Comparison of ENCODE assay signal across 8 mouse cellular contexts in genomic region chrX:72655789-72656188, GRCm38 (mm10). TPM values are rescaled to one million over a fixed set of nuclear protein-coding genes. Genes with fewer than 3 reads are reported as not detected.
A peak's percentile ranks its signal among the peaks of the same experiment; 100 is the strongest.
DNase-seq lines count a peak whose midpoint lies in the region; ATAC-seq and TF ChIP-seq lines count a peak whose summit lies in the region.

No protein-coding gene starts in this region.

- no peak for DNase-seq in heart, adult 2 months
- DNase-seq in midbrain, postnatal 0 days (ENCODE audit: low spot score) = peak; percentile 15
- no peak for DNase-seq in adrenal gland, postnatal 36 days
- DNase-seq in gastrocnemius, adult 18-20 months (ENCODE audit: low spot score) = no peak

- no peak overlapping the region for H3K9ac ChIP-seq in heart, embryonic 12.5 days
- H3K9ac ChIP-seq in heart, adult 2 months (ENCODE audit: low read depth, low read length) = no peak overlapping the region
- peak overlapping the region; percentile 68 for H3K9ac ChIP-seq in hindbrain, embryonic 16.5 days (ENCODE audit: low read depth, low read length)
- peak overlapping the region; percentile 62 for H3K9ac ChIP-seq in midbrain, postnatal 0 days (replicated peaks; ENCODE audit: low read length, poor library complexity, severe bottlenecking)

- intact Hi-C loops in heart, adult 2 months (cut with DNase I) = no loop called here

- peaks cover 6% of the 10 kb centered on the region for H3K27me3 ChIP-seq in heart, embryonic 12.5 days (replicated peaks)
- H3K27me3 ChIP-seq in heart, adult 2 months (ENCODE audit: control insufficient read depth, insufficient read depth, low read length) = no peaks in the 10 kb centered on the region
- no peaks in the 10 kb centered on the region for H3K27me3 ChIP-seq in hindbrain, embryonic 16.5 days (replicated peaks; ENCODE audit: control insufficient read depth, insufficient read depth, low read length)
- no peaks in the 10 kb centered on the region for H3K27me3 ChIP-seq in midbrain, postnatal 0 days (ENCODE audit: insufficient read depth, low read length)

- H3K4me2 ChIP-seq in heart, embryonic 12.5 days = peak overlapping the region; percentile 58
- H3K4me2 ChIP-seq in hindbrain, embryonic 16.5 days (ENCODE audit: low read length) = peak overlapping the region; percentile 54
- peak overlapping the region; percentile 45 for H3K4me2 ChIP-seq in midbrain, postnatal 0 days (ENCODE audit: low read depth, low read length, poor library complexity, severe bottlenecking)

- TF ChIP-seq EP300 in heart, adult 2 months (IDR thresholded peaks at IDR 0.05; ENCODE audit: insufficient read depth, low read depth, low read length) = no peak

- H3K36me3 ChIP-seq in heart, embryonic 12.5 days = no peaks in the 10 kb centered on the region
- no peaks in the 10 kb centered on the region for H3K36me3 ChIP-seq in heart, adult 2 months (ENCODE audit: control insufficient read depth, insufficient read depth, low read length)
- no peaks in the 10 kb centered on the region for H3K36me3 ChIP-seq in hindbrain, embryonic 16.5 days (ENCODE audit: control insufficient read depth, insufficient read depth, low read length)
- H3K36me3 ChIP-seq in midbrain, postnatal 0 days (ENCODE audit: insufficient read depth, low read length) = no peaks in the 10 kb centered on the region

- TF ChIP-seq POLR2A in heart, adult 2 months (IDR thresholded peaks at IDR 0.05; ENCODE audit: insufficient read depth, low read depth, low read length) = no peak

- peak overlapping the region; percentile 25 for H3K4me3 ChIP-seq in heart, embryonic 12.5 days
- H3K4me3 ChIP-seq in heart, adult 2 months = no peak overlapping the region
- H3K4me3 ChIP-seq in brown adipose tissue, adult 24 weeks (ENCODE audit: insufficient read depth, low read depth, low read length) = peak overlapping the region; percentile 14; the same call in 1 of the 2 replicates
- H3K4me3 ChIP-seq in hindbrain, embryonic 16.5 days (ENCODE audit: low read length) = peak overlapping the region; percentile 47
- peak overlapping the region; percentile 48 for H3K4me3 ChIP-seq in midbrain, postnatal 0 days (ENCODE audit: low read depth, low read length)

- no peak overlapping the region for H3K27ac ChIP-seq in heart, embryonic 12.5 days (ENCODE audit: poor library complexity, severe bottlenecking)
- no peak overlapping the region for H3K27ac ChIP-seq in heart, adult 2 months
- H3K27ac ChIP-seq in brown adipose tissue, adult 24 weeks (replicated peaks; ENCODE audit: low read depth, low read length) = no peak overlapping the region
- peak overlapping the region; percentile 72 for H3K27ac ChIP-seq in hindbrain, embryonic 16.5 days (ENCODE audit: low read depth, low read length)
- peak overlapping the region; percentile 32; the same call in 1 of the 2 replicates for H3K27ac ChIP-seq in midbrain, postnatal 0 days (ENCODE audit: low read depth, low read length)

- TF ChIP-seq CTCF in heart, adult 2 months (IDR thresholded peaks at IDR 0.05) = no peak
- TF ChIP-seq CTCF in midbrain, postnatal 0 days (IDR thresholded peaks at IDR 0.05) = no peak

- H3K4me1 ChIP-seq in heart, embryonic 12.5 days (replicated peaks) = no peaks in the 10 kb centered on the region
- no peaks in the 10 kb centered on the region for H3K4me1 ChIP-seq in heart, adult 2 months (ENCODE audit: control insufficient read depth, insufficient read depth, low read length)
- no peaks in the 10 kb centered on the region for H3K4me1 ChIP-seq in brown adipose tissue, adult 24 weeks (ENCODE audit: control insufficient read depth, insufficient read depth, insufficient read length, low read length)
- H3K4me1 ChIP-seq in hindbrain, embryonic 16.5 days (ENCODE audit: control insufficient read depth, insufficient read depth, low read depth, low read length) = no peaks in the 10 kb centered on the region
- no peaks in the 10 kb centered on the region for H3K4me1 ChIP-seq in midbrain, postnatal 0 days (ENCODE audit: insufficient read depth, low read length)

- no peaks in the 10 kb centered on the region for H3K9me3 ChIP-seq in heart, embryonic 12.5 days (replicated peaks)
- H3K9me3 ChIP-seq in hindbrain, embryonic 16.5 days (ENCODE audit: control insufficient read depth, low read length) = no peaks in the 10 kb centered on the region
- no peaks in the 10 kb centered on the region for H3K9me3 ChIP-seq in midbrain, postnatal 0 days (ENCODE audit: low read length)

- ATAC-seq in heart, embryonic 12.5 days (ENCODE audit: insufficient number of reproducible peaks, low FRiP score) = no peak
- peak; percentile 86 for ATAC-seq in hindbrain, embryonic 16.5 days
- ATAC-seq in midbrain, postnatal 0 days (ENCODE audit: low FRiP score) = peak; percentile 82
- no peak for ATAC-seq in erythroblast, adult 5-6 weeks (replicated peaks; ENCODE audit: low FRiP score, poor library complexity, severe bottlenecking)

- H3K79me2 ChIP-seq in heart, adult 2 months (replicated peaks; ENCODE audit: control insufficient read depth, insufficient read depth, low read length) = no peaks in the 10 kb centered on the region

- WGBS in heart, embryonic 12.5 days = 7% methylated on average over 7 of the region's 11 CpGs
- 5% methylated on average over 11 of the region's 11 CpGs for WGBS in heart, adult 2 months
- 14% methylated on average over 10 of the region's 11 CpGs for WGBS in hindbrain, embryonic 16.5 days
- WGBS in midbrain, postnatal 0 days = 20% methylated on average over 10 of the region's 11 CpGs

RNA-seq across cellular contexts. Expression of gene Gabra3, which starts 0.9 kb away (rescaled TPM):
- polyA plus RNA-seq in heart, embryonic 12.5 days (2016; fragmentation: Nextera tagmentation; extraction: Ambion mirVana) = 0.64 and 1.2 TPM in 2 replicates
- under 1 TPM; 0.23 to 0.44 TPM for total RNA-seq in heart, adult 2 months (2021)
- polyA plus RNA-seq in heart, adult 2 months (2012; rRNA removed) = 1.2 and 3.5 TPM in 2 replicates
- 1.1 and 1.2 TPM in 2 replicates for polyA plus RNA-seq in brown adipose tissue, adult 24 weeks (2012; ENCODE audit: insufficient read depth, insufficient read length, missing spikeins)
- polyA plus RNA-seq in hindbrain, embryonic 16.5 days (2015; fragmentation: Nextera tagmentation; extraction: Ambion mirVana) = 53.8 and 55.6 TPM in 2 replicates
- total RNA-seq in midbrain, postnatal 0 days (2014; rRNA removed) = 45.1 and 78.2 TPM in 2 replicates
- 49.1 and 56.3 TPM in 2 replicates for polyA plus RNA-seq in midbrain, postnatal 0 days (2015; fragmentation: Nextera tagmentation; extraction: Ambion mirVana)
- total RNA-seq in adrenal gland, postnatal 36 days (2021) = 1 to 10 TPM in 1 of 2 experiments, under 1 TPM in 1; 0.86 to 1.6 TPM
- under 1 TPM; 0.07 to 0.17 TPM for total RNA-seq in gastrocnemius, adult 18-20 months (2021)
- total RNA-seq in erythroblast, adult 5-6 weeks (2015; ENCODE audit: low replicate concordance) = not detected in 2 replicates
- total RNA-seq in erythroblast, adult 5-6 weeks (2017; ENCODE audit: low replicate concordance) = not detected in 2 replicates

Comparison
In these comparisons a context has a peak if more than half of its experiments do, and no peak if none do; other contexts are left out.
1. ATAC-seq: peak in hindbrain, embryonic 16.5 days (single experiment) and midbrain, postnatal 0 days (single experiment); none in heart, embryonic 12.5 days (single experiment) and erythroblast, adult 5-6 weeks (single experiment).
2. H3K27ac ChIP-seq: peak in hindbrain, embryonic 16.5 days (single experiment) and midbrain, postnatal 0 days (single experiment); none in heart, embryonic 12.5 days (single experiment), heart, adult 2 months (single experiment) and brown adipose tissue, adult 24 weeks (single experiment).
3. H3K9ac ChIP-seq: peak in hindbrain, embryonic 16.5 days (single experiment) and midbrain, postnatal 0 days (single experiment); none in heart, embryonic 12.5 days (single experiment) and heart, adult 2 months (single experiment).
4. RNA of gene Gabra3, which starts 0.9 kb away (total RNA-seq): 45.1 to 78.2 TPM in midbrain, postnatal 0 days; 0.86 to 1.6 TPM in adrenal gland, postnatal 36 days, 0.23 to 0.44 TPM in heart, adult 2 months, 0.07 to 0.17 TPM in gastrocnemius, adult 18-20 months and not detected in erythroblast, adult 5-6 weeks; every median in the first group is over 10 times any median in the second.
5. Peak in every context shown above with its lines, with median percentiles within 50 percentile points of each other: H3K4me2 ChIP-seq.